Comparison of ENCODE assay signal across 38 mouse cellular contexts in genomic region chr11:103804804-103805203, GRCm38 (mm10). TPM values are rescaled to one million over a fixed set of nuclear protein-coding genes. Genes with fewer than 3 reads are reported as not detected.
"Had no signal": no experiment of that assay in that cellular context is flagged by ENCODE, and none has a peak within 500 bp of the region (broad histone marks: within the 10 kb centered on the region; RNA-seq: fewer than 3 reads in every experiment).

No protein-coding gene starts in this region.

- H3K4me2 ChIP-seq: limb, embryonic 12.5 days; limb, embryonic 13.5 days; limb, embryonic 15.5 days; liver, embryonic 11.5 days; liver, embryonic 12.5 days; liver, embryonic 13.5 days; liver, embryonic 15.5 days; lung, embryonic 14.5 days; lung, embryonic 15.5 days; midbrain, embryonic 11.5 days; midbrain, embryonic 12.5 days; midbrain, embryonic 15.5 days; neural tube, embryonic 12.5 days; neural tube, embryonic 13.5 days had no signal

- H3K27ac ChIP-seq: limb, embryonic 10.5 days; limb, embryonic 12.5 days; limb, embryonic 13.5 days; limb, embryonic 15.5 days; liver, embryonic 12.5 days; liver, embryonic 13.5 days; liver, embryonic 14.5 days; liver, embryonic 15.5 days; lung, embryonic 15.5 days; macrophage; midbrain, embryonic 10.5 days; midbrain, embryonic 12.5 days; midbrain, embryonic 15.5 days; neural tube, embryonic 12.5 days; neural tube, embryonic 13.5 days had no signal

- H3K4me3 ChIP-seq: limb, embryonic 10.5 days; limb, embryonic 12.5 days; limb, embryonic 13.5 days; limb, embryonic 15.5 days; liver, embryonic 12.5 days; liver, embryonic 13.5 days; liver, embryonic 15.5 days; lung, embryonic 15.5 days; megakaryocyte, embryonic 14.5 days; midbrain, embryonic 10.5 days; midbrain, embryonic 12.5 days; midbrain, embryonic 15.5 days; neural tube, embryonic 12.5 days; neural tube, embryonic 13.5 days had no signal

- H3K9ac ChIP-seq: limb, embryonic 12.5 days; limb, embryonic 13.5 days; limb, embryonic 15.5 days; liver, embryonic 12.5 days; liver, embryonic 13.5 days; liver, embryonic 14.5 days; liver, embryonic 15.5 days; liver, postnatal 0 days; lung, embryonic 14.5 days; lung, embryonic 15.5 days; midbrain, embryonic 12.5 days; midbrain, embryonic 15.5 days; neural tube, embryonic 12.5 days; neural tube, embryonic 13.5 days had no signal

- H3K27me3 ChIP-seq: midbrain, embryonic 15.5 days had no signal

- H3K36me3 ChIP-seq: limb, embryonic 10.5 days; limb, embryonic 12.5 days; limb, embryonic 13.5 days; limb, embryonic 15.5 days; liver, embryonic 12.5 days; liver, embryonic 13.5 days; liver, embryonic 15.5 days; lung, embryonic 15.5 days; midbrain, embryonic 12.5 days; midbrain, embryonic 15.5 days; neural tube, embryonic 12.5 days; neural tube, embryonic 13.5 days had no signal

- ATAC-seq: liver, embryonic 12.5 days; liver, postnatal 0 days; lung, postnatal 0 days; midbrain, embryonic 15.5 days; midbrain, embryonic 16.5 days had no signal

- H3K9me3 ChIP-seq: limb, embryonic 10.5 days; limb, embryonic 15.5 days; liver, embryonic 12.5 days; liver, embryonic 13.5 days; liver, embryonic 15.5 days; lung, embryonic 15.5 days; midbrain, embryonic 12.5 days; midbrain, embryonic 15.5 days; neural tube, embryonic 12.5 days; neural tube, embryonic 13.5 days had no signal

- DNase-seq: liver; liver, embryonic 13.5 days; liver, postnatal 0 days; lung, adult 18-20 months; lung, adult 2 months; lung, embryonic 14.5 days; lung, postnatal 10 days; lung, postnatal 14 days; lung, postnatal 36 days; lung, postnatal 4 days; midbrain, embryonic 14.5 days had no signal

RNA-seq across cellular contexts. Expression of gene Wnt3, which starts 30.9 kb away (rescaled TPM):
- total RNA-seq: liver, adult 2 months; megakaryocyte progenitor cell, adult 5-6 weeks; megakaryocyte, adult 5-6 weeks; megakaryocyte-erythroid progenitor cell, adult 5-6 weeks; monocyte, adult 5-6 weeks had no signal
- polyA plus RNA-seq: liver, adult 2 months; liver, embryonic 15.5 days; liver, embryonic 16.5 days; liver, postnatal 0 days; macrophage had no signal

RNA-seq across cellular contexts. Expression of gene Wnt9b, which starts 55.2 kb away (rescaled TPM):
- total RNA-seq: left cerebral cortex, postnatal 4 days; megakaryocyte progenitor cell, adult 5-6 weeks; megakaryocyte, adult 5-6 weeks; megakaryocyte-erythroid progenitor cell, adult 5-6 weeks; monocyte, adult 5-6 weeks had no signal
- polyA plus RNA-seq: liver, embryonic 12.5 days; lung, embryonic 14.5 days; lung, embryonic 16.5 days; macrophage; neural tube, embryonic 13.5 days had no signal
